Mouse (Mus musculus) left cerebral cortex, adult 11 months (tissue): ENCODE measurements around the gene Cts3.
"Not testable (repeated sequence)": the region's sequence is repeated elsewhere in the genome, so short reads cannot be mapped to it uniquely, and the experiment has no call there.

ENCODE experiments used
- DNase-seq: peaks from one replicate; pipeline ENCODE4 v3.0.0; 2022; ENCODE audit warnings: low spot score

The Cts3 gene

GRCm38 (mm10) chr13:61570027-61570426 is at the start of gene Cts3:
TSS of gene Cts3 (minus strand) at chr13:61570127.
- DNase-seq = no peak

DNA sequence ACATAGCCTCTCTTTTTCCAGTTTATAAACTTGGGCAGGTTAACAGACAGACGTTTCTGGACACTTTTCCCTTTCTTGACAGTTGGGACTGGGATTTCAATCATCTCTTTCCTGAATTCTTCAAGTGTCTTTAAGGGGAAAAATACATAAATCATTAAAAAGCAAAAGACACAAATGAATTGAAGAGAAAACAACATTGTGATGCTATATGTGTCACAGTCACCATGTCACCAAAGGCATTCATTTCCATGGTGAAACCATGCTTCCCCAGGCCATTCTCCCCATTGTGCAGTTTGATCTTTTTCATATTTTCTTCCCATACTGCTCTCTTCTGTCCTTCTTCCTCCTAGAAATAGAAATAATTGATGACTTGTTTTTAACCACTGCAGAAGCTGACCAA is 1.9 kb downstream of the Cts3 start, which contains the start of gene Gm49352:
Gene Gm49352 (minus strand): TSS at position 101 of the 400 bp plus-strand sequence.
- DNase-seq = not testable (repeated sequence)

DNA sequence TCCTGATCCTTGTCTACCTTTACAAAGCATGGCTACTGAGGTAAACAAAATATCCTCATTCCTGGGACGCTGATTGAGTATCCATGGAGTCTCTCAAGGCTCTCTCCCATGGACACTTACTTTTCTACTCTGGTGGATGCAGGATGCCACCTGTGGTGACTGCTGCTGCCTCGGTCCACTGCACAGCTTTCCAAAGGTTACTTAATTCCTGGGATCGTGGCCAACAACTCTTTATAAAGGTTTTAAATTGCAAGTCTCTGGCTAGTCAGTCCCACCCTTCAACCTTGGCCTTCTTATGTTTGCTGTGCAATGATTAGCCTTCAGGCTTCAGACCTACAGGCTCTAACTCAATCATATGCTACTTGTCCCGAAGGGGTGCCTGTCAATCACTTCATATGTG is 28.3 kb downstream of the Cts3 start, which contains the start of gene Ctsm:
Gene Ctsm (minus strand): TSS at position 209 of the 400 bp plus-strand sequence.
- no peak for DNase-seq
